Mouse (Mus musculus) gastrocnemius, adult 18-20 months (tissue): ENCODE measurements at regions not wholly inside any gene's neighbourhood (a gene's known extent, or its start where the extent isn't known, plus 50 kb on each side); places are given as distances from the start of the nearest gene placed in this dataset.

Experiments used
- DNase-seq: peaks from one replicate; pipeline ENCODE4 v3.0.0; 2021; ENCODE audit warnings: low spot score

DNA sequence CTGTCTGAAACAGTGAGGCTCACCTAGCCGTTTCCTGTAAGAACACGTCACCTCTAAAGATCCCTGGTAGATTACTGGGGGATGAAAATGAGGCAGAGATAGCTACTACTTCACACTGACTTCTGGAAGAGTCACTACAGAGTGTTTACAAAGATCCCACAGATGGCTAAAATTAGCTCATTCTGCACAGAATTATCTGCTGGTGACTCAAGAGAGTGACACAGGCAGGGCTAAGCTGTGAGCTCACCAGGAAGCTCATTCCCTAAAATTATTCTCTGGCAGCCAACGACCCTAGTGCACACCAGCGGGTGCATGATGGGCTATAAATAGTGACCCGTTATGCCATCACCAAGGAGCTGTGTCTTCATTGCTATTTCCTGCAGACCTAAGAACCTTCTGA lies 53.2 kb upstream of the Ddah1 start:
- peak; percentile 53 for DNase-seq

DNA sequence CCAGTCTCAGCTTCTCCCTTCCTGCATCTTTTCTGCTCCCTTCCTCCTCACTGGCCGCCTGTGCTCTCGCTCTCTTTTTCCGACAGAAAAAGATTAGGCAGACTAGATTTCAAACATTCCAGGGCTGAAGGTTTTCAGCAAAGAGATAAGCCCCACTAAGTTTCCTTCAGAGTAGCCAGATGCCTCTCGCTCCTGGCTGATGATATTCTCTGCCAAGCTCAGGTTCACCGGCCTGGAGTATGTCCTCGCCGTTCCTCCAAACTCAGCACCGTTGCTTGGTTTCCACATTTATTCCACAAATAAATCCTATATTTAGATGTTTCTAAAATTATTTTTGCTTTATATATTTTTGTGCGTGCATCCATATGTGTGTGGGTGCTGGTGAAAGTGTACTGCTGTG lies 54.3 kb upstream of the Ccn1 start:
- DNase-seq: no peak

- no peak for DNase-seq
These were observed 53.7 kb upstream of the Ccn1 start for GRCm38 (mm10) chr3:145703411-145703924.

GRCm38 (mm10) chr3:145702739-145703138 lies 53.0 kb upstream of the Ccn1 start:
- DNase-seq: no peak

DNA sequence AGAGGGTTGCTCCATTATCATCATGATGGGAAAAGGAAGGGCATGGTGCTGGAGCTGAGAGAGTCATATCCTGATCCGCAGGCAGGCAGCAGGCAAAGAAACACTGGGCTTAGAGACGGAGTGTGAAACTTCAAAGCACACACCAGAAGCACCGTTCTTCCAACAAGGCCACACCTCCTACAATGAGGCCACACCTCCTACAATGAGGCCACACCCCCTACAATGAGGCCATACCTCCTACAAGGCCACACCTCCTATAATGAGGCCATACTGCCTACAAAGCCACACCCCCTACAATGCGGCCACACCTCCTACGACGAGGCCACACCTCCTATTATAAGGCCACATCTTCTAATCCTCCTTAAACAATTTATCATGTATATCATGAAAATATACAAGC lies 52.2 kb upstream of the Ccn1 start:
- no peak for DNase-seq
